Mouse (Mus musculus): Measurements from ENCODE around the gene Smok3c. TPM values are rescaled to one million over a fixed set of nuclear protein-coding genes. Genes with fewer than 3 reads are reported as not detected.
"Not testable (repeated sequence)": the region's sequence is repeated elsewhere in the genome, so short reads cannot be mapped to it uniquely, and the experiment has no call there.

Smok3c gene
- total RNA-seq, 1 experiment from 2014 or later: not detected

DNA sequence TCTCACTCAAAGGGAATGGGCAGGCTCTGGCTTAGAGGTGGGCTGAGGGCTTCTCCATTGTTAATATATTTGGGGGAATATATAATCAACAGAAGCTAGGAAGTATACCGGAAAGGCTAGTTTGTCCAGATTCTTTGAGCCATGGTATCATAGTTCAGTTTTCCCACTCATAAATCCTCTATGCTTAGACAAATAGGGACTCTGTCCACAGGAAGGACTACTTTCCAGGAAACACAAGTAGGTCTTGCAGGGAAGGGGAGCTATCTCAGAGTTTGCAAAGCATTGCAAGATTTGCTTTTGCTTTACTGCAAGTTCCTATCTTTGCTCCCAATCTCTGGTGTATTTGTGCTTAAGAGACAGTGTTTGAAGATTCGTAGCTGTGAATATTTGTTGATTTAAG lies 52.0 kb downstream of the Smok3c start:
- DNase-seq: no peak

DNA sequence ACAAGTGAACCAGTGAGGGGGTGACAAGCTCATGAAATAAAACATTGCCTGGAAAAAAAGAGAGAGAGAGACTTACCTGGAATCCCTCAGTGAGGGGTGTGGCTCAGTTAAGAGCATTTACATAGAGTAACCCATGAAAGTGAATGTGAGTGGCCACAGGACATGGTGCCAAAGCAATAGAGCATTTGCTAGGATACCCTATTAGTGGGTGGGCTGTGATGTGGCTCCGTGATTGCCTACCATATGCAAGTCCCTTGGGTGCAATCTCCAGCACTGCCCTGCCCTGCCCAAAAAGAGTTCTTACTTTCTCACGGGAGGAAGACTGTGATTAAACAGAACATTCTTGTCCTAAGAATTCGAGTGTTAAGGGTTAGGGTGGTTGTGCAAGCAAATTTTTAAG lies 54.1 kb downstream of the Smok3c start:
- DNase-seq: no peak

DNA sequence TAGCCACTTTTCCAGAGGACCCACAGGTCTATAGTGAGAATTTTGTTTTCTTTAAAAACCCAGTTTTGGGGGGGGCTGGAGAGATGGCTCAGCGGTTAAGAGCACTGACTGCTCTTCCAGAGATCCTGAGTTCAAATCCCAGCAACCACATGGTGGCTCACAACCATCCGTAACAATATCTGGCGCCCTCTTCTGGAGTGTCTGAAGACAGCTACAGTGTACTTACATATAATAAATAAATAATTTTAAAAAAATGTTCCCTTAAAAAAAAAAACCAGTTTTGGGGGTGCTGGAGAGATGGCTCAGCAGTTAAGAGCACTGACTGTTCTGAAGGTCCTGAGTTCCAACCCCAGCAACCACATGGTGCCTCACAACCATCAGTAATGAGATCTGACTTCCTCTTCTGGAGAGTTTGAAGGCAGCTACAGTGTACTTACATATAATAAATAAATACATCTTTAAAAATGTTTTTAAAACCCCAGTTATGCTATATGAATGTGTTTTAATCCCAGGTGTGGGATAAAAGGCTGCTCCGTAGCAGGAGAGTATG lies 56.9 kb downstream of the Smok3c start:
- not testable (repeated sequence) for DNase-seq

Other genes with a start within 250 kb of the Smok3c start
- 1.2 and 2.9 TPM in 2 replicates for gene Pilra, start 216.9 kb upstream of the Smok3c start, total RNA-seq (2021)
- 0.67 and 1.6 TPM in 2 replicates for gene Pilrb1, start 195.1 kb upstream of the Smok3c start, total RNA-seq (2021)
- gene Pilrb2, start 181.4 kb upstream of the Smok3c start, total RNA-seq (2021): 0.45 and 0.70 TPM in 2 replicates
- 0.26 and 7.7 TPM in 2 replicates for gene Cyp3a13, start 131.6 kb upstream of the Smok3c start, total RNA-seq (2021)
- gene Gjc3, start 90.1 kb upstream of the Smok3c start, total RNA-seq (2021): 0.70 and 0.94 TPM in 2 replicates
- 6.4 and 99.5 TPM in 2 replicates for gene Azgp1, start 71.7 kb upstream of the Smok3c start, total RNA-seq (2021)
- not detected in 2 replicates for gene Smok3a, start 31.9 kb upstream of the Smok3c start, total RNA-seq (2021)
- gene Smok3b, start 31.8 kb upstream of the Smok3c start, total RNA-seq (2021): not detected in 2 replicates
- gene Zkscan1, start 31.9 kb downstream of the Smok3c start, total RNA-seq (2021): 33.1 and 33.6 TPM in 2 replicates
- gene Zscan21, start 63.7 kb downstream of the Smok3c start, total RNA-seq (2021): 16.7 and 17.2 TPM in 2 replicates
- gene Zfp113, start 102.5 kb downstream of the Smok3c start, total RNA-seq (2021): 12.5 and 15.4 TPM in 2 replicates
- gene Cops6, start 107.9 kb downstream of the Smok3c start, total RNA-seq (2021): 149 and 153 TPM in 2 replicates
- gene Ap4m1, start 118.8 kb downstream of the Smok3c start, total RNA-seq (2021): 21.4 and 24.2 TPM in 2 replicates
- 50.3 and 52.2 TPM in 2 replicates for gene Mcm7, start 119.2 kb downstream of the Smok3c start, total RNA-seq (2021)
- gene Taf6, start 134.3 kb downstream of the Smok3c start, total RNA-seq (2021): 35.2 and 35.5 TPM in 2 replicates
- gene Cnpy4, start 134.3 kb downstream of the Smok3c start, total RNA-seq (2021): 20.8 and 22.3 TPM in 2 replicates
- 7.0 and 8.9 TPM in 2 replicates for gene Mblac1, start 141.1 kb downstream of the Smok3c start, total RNA-seq (2021)
- 0.23 and 0.26 TPM in 2 replicates for gene Nxpe5, start 172.7 kb downstream of the Smok3c start, total RNA-seq (2021)
- gene Lamtor4, start 202.3 kb downstream of the Smok3c start, total RNA-seq (2021): 70.3 and 74.7 TPM in 2 replicates
- 18.2 and 25.6 TPM in 2 replicates for gene BC037034, start 210.8 kb downstream of the Smok3c start, total RNA-seq (2021)
- gene Gal3st4, start 219.6 kb downstream of the Smok3c start, total RNA-seq (2021): 0.19 TPM in 1 of 2 replicates, not detected in the other
- gene Gm43720, start 226.8 kb downstream of the Smok3c start, total RNA-seq (2021): not detected in 2 replicates
- 1.1 and 1.3 TPM in 2 replicates for gene Gpc2, start 226.8 kb downstream of the Smok3c start, total RNA-seq (2021)
- 0.15 and 0.56 TPM in 2 replicates for gene Stag3, start 227.0 kb downstream of the Smok3c start, total RNA-seq (2021)